8 mouse cellular contexts compared by ENCODE assay signal in the genomic region with DNA sequence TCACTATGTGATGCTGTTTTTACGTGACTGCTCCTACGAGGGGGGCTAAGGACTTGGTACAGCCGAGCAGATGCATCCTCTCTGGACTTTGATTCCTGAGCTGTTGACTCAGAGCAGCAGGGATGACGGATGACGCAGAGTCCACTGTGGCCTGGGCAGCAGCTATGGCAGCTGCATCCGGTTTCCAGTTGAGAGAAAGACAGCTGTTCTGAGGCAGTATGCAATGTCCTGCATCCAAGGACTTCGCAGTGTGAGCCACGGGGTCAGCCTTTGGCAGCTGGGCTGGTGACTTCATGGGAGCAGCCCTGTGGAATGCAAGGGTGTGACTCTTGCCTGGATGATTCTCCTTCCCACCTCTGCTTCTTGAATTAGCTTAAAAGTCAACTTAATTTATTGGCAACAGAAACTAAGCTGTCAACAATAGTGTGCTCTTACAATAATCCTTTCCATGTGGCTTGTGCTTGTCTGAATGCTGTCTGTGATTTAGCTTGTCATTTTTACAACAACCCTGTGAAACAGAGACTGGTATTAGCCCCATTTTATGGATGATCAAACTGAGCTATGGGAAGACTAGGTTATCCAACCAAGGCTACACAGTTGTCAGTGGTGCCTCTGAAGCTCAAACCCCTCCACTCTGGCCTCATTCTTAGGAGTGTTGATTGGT. TPM values are rescaled to one million over a fixed set of nuclear protein-coding genes. Genes with fewer than 3 reads are reported as not detected.
A peak's percentile ranks its signal among the peaks of the same experiment; 100 is the strongest.
DNase-seq lines count a peak whose midpoint lies in the region; ATAC-seq and TF ChIP-seq lines count a peak whose summit lies in the region.

No protein-coding gene starts in this region.

- ATAC-seq in heart, embryonic 11.5 days (replicated peaks; ENCODE audit: insufficient number of reproducible peaks, low FRiP score, low TSS enrichment): no peak
- ATAC-seq in embryonic facial prominence, embryonic 12.5 days (ENCODE audit: insufficient number of reproducible peaks, insufficient read depth, low FRiP score, low TSS enrichment): peak; percentile 61; the same call in 1 of the 2 replicates
- ATAC-seq in limb, embryonic 13.5 days (ENCODE audit: low FRiP score, low read depth): peak; percentile 84

- no peak overlapping the region for H3K27ac ChIP-seq in heart, embryonic 11.5 days (ENCODE audit: low read depth, low read length)
- H3K27ac ChIP-seq in embryonic facial prominence, embryonic 12.5 days: no peak overlapping the region
- H3K27ac ChIP-seq in limb, embryonic 13.5 days: no peak overlapping the region
- peak overlapping the region; percentile 25; the same call in 1 of the 2 replicates for H3K27ac ChIP-seq in olfactory bulb, adult 2 months (ENCODE audit: insufficient read depth, low read depth, low read length)

- no peak overlapping the region for H3K9ac ChIP-seq in heart, embryonic 11.5 days (ENCODE audit: low read depth, low read length)
- no peak overlapping the region for H3K9ac ChIP-seq in embryonic facial prominence, embryonic 12.5 days
- no peak overlapping the region for H3K9ac ChIP-seq in limb, embryonic 13.5 days

- DNase-seq in heart, adult 11 months: peak; percentile 99
- peak; percentile 79 for DNase-seq in heart, postnatal 4 days
- no peak for DNase-seq in right cerebral cortex, adult 2 months (ENCODE audit: low spot score in 2 of 2)
- DNase-seq in layer of hippocampus, adult 9-10 months (ENCODE audit: low spot score): no peak

- TF ChIP-seq POLR2A in olfactory bulb, adult 2 months (IDR thresholded peaks at IDR 0.05; ENCODE audit: insufficient read depth, low read depth, low read length): no peak

- H3K9me3 ChIP-seq in heart, embryonic 11.5 days (replicated peaks; ENCODE audit: control insufficient read depth, low read length): no peaks in the 10 kb centered on the region
- no peaks in the 10 kb centered on the region for H3K9me3 ChIP-seq in embryonic facial prominence, embryonic 12.5 days
- no peaks in the 10 kb centered on the region for H3K9me3 ChIP-seq in limb, embryonic 13.5 days

- H3K36me3 ChIP-seq in heart, embryonic 11.5 days (ENCODE audit: control insufficient read depth, insufficient read depth, low read length): no peaks in the 10 kb centered on the region
- no peaks in the 10 kb centered on the region for H3K36me3 ChIP-seq in embryonic facial prominence, embryonic 12.5 days
- H3K36me3 ChIP-seq in limb, embryonic 13.5 days: no peaks in the 10 kb centered on the region

- no peaks in the 10 kb centered on the region for H3K27me3 ChIP-seq in heart, embryonic 11.5 days (ENCODE audit: control insufficient read depth, insufficient read depth, low read length)
- H3K27me3 ChIP-seq in embryonic facial prominence, embryonic 12.5 days: no peaks in the 10 kb centered on the region
- no peaks in the 10 kb centered on the region for H3K27me3 ChIP-seq in limb, embryonic 13.5 days

- WGBS in heart, embryonic 11.5 days (ENCODE audit: insufficient replicate concordance): 39% methylated on average over 8 of the region's 8 CpGs
- 36% methylated on average over 8 of the region's 8 CpGs for WGBS in embryonic facial prominence, embryonic 12.5 days
- WGBS in limb, embryonic 13.5 days: 13% methylated on average over 8 of the region's 8 CpGs
- WGBS in olfactory bulb, adult 2 months: 66% methylated on average over 8 of the region's 8 CpGs

- H3K4me1 ChIP-seq in heart, embryonic 11.5 days (ENCODE audit: control insufficient read depth, insufficient read depth, low read length): no peaks in the 10 kb centered on the region
- H3K4me1 ChIP-seq in embryonic facial prominence, embryonic 12.5 days: peaks cover 5% of the 10 kb centered on the region; the same call in 1 of the 2 replicates
- H3K4me1 ChIP-seq in limb, embryonic 13.5 days: peaks cover 3% of the 10 kb centered on the region; the same call in 1 of the 2 replicates
- peaks cover 22% of the 10 kb centered on the region for H3K4me1 ChIP-seq in olfactory bulb, adult 2 months (ENCODE audit: control insufficient read depth, insufficient read depth, low read length)

- no peak overlapping the region for H3K4me3 ChIP-seq in heart, embryonic 11.5 days (ENCODE audit: low read depth, low read length)
- H3K4me3 ChIP-seq in embryonic facial prominence, embryonic 12.5 days: no peak overlapping the region
- H3K4me3 ChIP-seq in limb, embryonic 13.5 days: no peak overlapping the region
- no peak overlapping the region for H3K4me3 ChIP-seq in olfactory bulb, adult 2 months (ENCODE audit: insufficient read depth, low read depth, low read length)

- H3K4me2 ChIP-seq in heart, embryonic 11.5 days: no peak overlapping the region
- H3K4me2 ChIP-seq in embryonic facial prominence, embryonic 12.5 days (replicated peaks): no peak overlapping the region
- H3K4me2 ChIP-seq in limb, embryonic 13.5 days (replicated peaks): no peak overlapping the region

- TF ChIP-seq CTCF in olfactory bulb, adult 2 months (IDR thresholded peaks at IDR 0.05; ENCODE audit: insufficient read depth, low read depth, low read length): no peak

RNA-seq across cellular contexts. Expression of gene Gsap, which starts 41.4 kb away (rescaled TPM):
- 0.39 and 1.4 TPM in 2 replicates for polyA plus RNA-seq in heart, embryonic 11.5 days (2014; fragmentation: Nextera tagmentation; extraction: Ambion mirVana)
- polyA plus RNA-seq in embryonic facial prominence, embryonic 12.5 days (2016; fragmentation: Nextera tagmentation; extraction: Ambion mirVana): 1.8 and 2.0 TPM in 2 replicates
- 1 to 10 TPM; 4.1 to 5.7 TPM for total RNA-seq in heart, postnatal 4 days (2021)
- 3.8 and 5.1 TPM in 2 replicates for polyA plus RNA-seq in limb, embryonic 13.5 days (2015; fragmentation: Nextera tagmentation; extraction: Ambion mirVana)
- not detected in 2 replicates for polyA plus RNA-seq in olfactory bulb, adult 2 months (2012; ENCODE audit: insufficient read depth, insufficient read length, low replicate concordance, missing spikeins)

Comparison
In these comparisons a context has a peak if more than half of its experiments do, and no peak if none do; other contexts are left out.
1. DNase-seq: peak in heart, adult 11 months (single experiment) and heart, postnatal 4 days (single experiment); none in right cerebral cortex, adult 2 months (0 of 2) and layer of hippocampus, adult 9-10 months (single experiment).